Mouse (Mus musculus): ENCODE results near the gene Katnal1.

Katnal1 gene

DNA sequence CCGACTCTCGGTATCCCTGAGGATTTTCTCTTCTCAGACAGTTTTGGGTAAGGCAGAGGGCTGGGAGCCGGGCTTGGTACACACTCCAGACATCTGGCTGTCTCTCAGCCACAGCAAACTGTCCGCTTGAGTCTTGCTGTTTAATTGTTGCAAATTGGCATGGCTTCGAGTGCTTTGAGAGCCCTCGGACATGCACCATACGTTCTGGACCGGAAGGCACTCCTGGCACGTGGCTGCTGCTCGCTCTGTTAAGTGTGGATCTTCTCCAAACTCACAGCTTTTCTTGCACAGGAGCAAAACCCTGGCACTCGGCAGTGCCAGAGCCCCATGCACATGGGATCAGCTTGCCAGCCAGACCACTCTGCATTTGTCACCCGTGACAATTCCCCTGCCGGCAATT, 106.3 kb downstream of the Katnal1 start:
- no peak for DNase-seq (ENCODE audit: extremely low read depth, insufficient read length, low spot score)

Data from 3134 (cell line).